Mouse (Mus musculus) liver, postnatal 0 days (tissue): ENCODE results near the gene Hjurp.

Source experiments
- CTCF ChIP-seq: sonication (generic); IDR thresholded peaks from 2 replicates; pipeline ENCODE4 v1.5.1; 2016; ENCODE audit warnings: antibody characterized with exemption, low read depth
- EP300 ChIP-seq: IDR thresholded peaks from 2 replicates; pipeline ENCODE4 v1.6.1; 2016; ENCODE audit warnings: antibody characterized with exemption, low read depth, mild to moderate bottlenecking

- no peak for TF ChIP-seq EP300
- no peak for TF ChIP-seq CTCF
These were observed 46.2 kb downstream of the Hjurp start for GRCm38 (mm10) chr1:88230981-88231802.
